Mouse (Mus musculus): ENCODE measurements around the gene Med23. TPM values are rescaled to one million over a fixed set of nuclear protein-coding genes. Genes with fewer than 3 reads are reported as not detected.

Gene Med23
- polyA plus RNA-seq, 1 experiment from 2014 or later: 21.1 TPM

- no peaks in the 10 kb centered on the region for H3K4me1 ChIP-seq
- 44% methylated on average over 8 of the region's 8 CpGs for WGBS
- H3K9ac ChIP-seq: no peak overlapping the region
- H3K4me3 ChIP-seq: no peak overlapping the region
- no peak overlapping the region for H3K4me2 ChIP-seq
- ATAC-seq (ENCODE audit: insufficient number of reproducible peaks, low FRiP score, low TSS enrichment, low read depth): no peak
- H3K27ac ChIP-seq: no peak overlapping the region
- no peaks in the 10 kb centered on the region for H3K36me3 ChIP-seq
- no peaks in the 10 kb centered on the region for H3K27me3 ChIP-seq
- no peaks in the 10 kb centered on the region for H3K9me3 ChIP-seq
Observed at GRCm38 (mm10) chr10:24948278-24948677, 78.5 kb downstream of the Med23 start.

- no peak overlapping the region for H3K4me3 ChIP-seq
- no peaks in the 10 kb centered on the region for H3K36me3 ChIP-seq
- H3K27ac ChIP-seq: no peak overlapping the region
- H3K4me2 ChIP-seq: no peak overlapping the region
- 62% methylated on average over 4 of the region's 4 CpGs for WGBS
- H3K9me3 ChIP-seq: no peaks in the 10 kb centered on the region
- no peak for ATAC-seq (ENCODE audit: insufficient number of reproducible peaks, low FRiP score, low TSS enrichment, low read depth)
- H3K4me1 ChIP-seq: no peaks in the 10 kb centered on the region
- H3K27me3 ChIP-seq: no peaks in the 10 kb centered on the region
- no peak overlapping the region for H3K9ac ChIP-seq
Observed at GRCm38 (mm10) chr10:24950223-24950622, 80.4 kb downstream of the Med23 start.

GRCm38 (mm10) chr10:24951575-24951974, 81.8 kb downstream of the Med23 start:
- Histone ChIP-seq H3K36me3 (no peaks in the 10 kb centered on the region), H3K9me3 (no peaks in the 10 kb centered on the region), H3K4me2 (no peak overlapping the region), H3K27me3 (no peaks in the 10 kb centered on the region), H3K4me1 (no peaks in the 10 kb centered on the region), H3K4me3 (no peak overlapping the region), H3K9ac (no peak overlapping the region), H3K27ac (no peak overlapping the region)
- ATAC-seq (ENCODE audit: insufficient number of reproducible peaks, low FRiP score, low TSS enrichment, low read depth): no peak
- 78% methylated on average over 8 of the region's 8 CpGs for WGBS

GRCm38 (mm10) chr10:24952549-24952948, 82.8 kb downstream of the Med23 start:
- no peaks in the 10 kb centered on the region for H3K4me1 ChIP-seq
- H3K9ac ChIP-seq: no peak overlapping the region
- ATAC-seq (ENCODE audit: insufficient number of reproducible peaks, low FRiP score, low TSS enrichment, low read depth): no peak
- no peaks in the 10 kb centered on the region for H3K36me3 ChIP-seq
- no peaks in the 10 kb centered on the region for H3K9me3 ChIP-seq
- H3K27ac ChIP-seq: no peak overlapping the region
- 65% methylated on average over 7 of the region's 7 CpGs for WGBS
- H3K27me3 ChIP-seq: no peaks in the 10 kb centered on the region
- H3K4me2 ChIP-seq: no peak overlapping the region
- H3K4me3 ChIP-seq: no peak overlapping the region

- no peak overlapping the region for H3K4me3 ChIP-seq
- H3K9me3 ChIP-seq: no peaks in the 10 kb centered on the region
- 78% methylated on average over 6 of the region's 6 CpGs for WGBS
- H3K4me1 ChIP-seq: 0 out of 2 replicates have a peak, but pooled peaks cover 3% of the 10 kb centered on the region
- no peaks in the 10 kb centered on the region for H3K27me3 ChIP-seq
- ATAC-seq (ENCODE audit: insufficient number of reproducible peaks, low FRiP score, low TSS enrichment, low read depth): no peak
- H3K9ac ChIP-seq: no peak overlapping the region
- no peak overlapping the region for H3K27ac ChIP-seq
- H3K4me2 ChIP-seq: no peak overlapping the region
- H3K36me3 ChIP-seq: no peaks in the 10 kb centered on the region
Observed at GRCm38 (mm10) chr10:24953876-24954275, 84.1 kb downstream of the Med23 start.

- Histone ChIP-seq H3K4me3 (no peak overlapping the region), H3K9me3 (no peaks in the 10 kb centered on the region), H3K27me3 (peaks cover 3% of the 10 kb centered on the region; the same call in 1 of the 2 replicates), H3K4me1 (peaks cover 5% of the 10 kb centered on the region; the same call in 1 of the 2 replicates), H3K36me3 (no peaks in the 10 kb centered on the region), H3K27ac (no peak overlapping the region), H3K9ac (no peak overlapping the region), H3K4me2 (no peak overlapping the region)
- no peak for ATAC-seq (ENCODE audit: insufficient number of reproducible peaks, low FRiP score, low TSS enrichment, low read depth)
- WGBS: 57% methylated on average over 15 of the region's 15 CpGs
Observed at GRCm38 (mm10) chr10:24958280-24959042, 88.7 kb downstream of the Med23 start.

GRCm38 (mm10) chr10:24959043-24959916, 89.5 kb downstream of the Med23 start:
- no peak overlapping the region for H3K27ac ChIP-seq
- H3K9ac ChIP-seq: no peak overlapping the region
- no peaks in the 10 kb centered on the region for H3K36me3 ChIP-seq
- ATAC-seq (ENCODE audit: insufficient number of reproducible peaks, low FRiP score, low TSS enrichment, low read depth): no peak
- WGBS: 23% methylated on average over 15 of the region's 15 CpGs
- peaks cover 3% of the 10 kb centered on the region; the same call in 1 of the 2 replicates for H3K27me3 ChIP-seq
- no peak overlapping the region for H3K4me3 ChIP-seq
- H3K4me1 ChIP-seq: peaks cover 5% of the 10 kb centered on the region; the same call in 1 of the 2 replicates
- H3K9me3 ChIP-seq: no peaks in the 10 kb centered on the region
- H3K4me2 ChIP-seq: no peak overlapping the region

- WGBS: 51% methylated on average over 2 of the region's 2 CpGs
- H3K4me1 ChIP-seq: peaks cover 5% of the 10 kb centered on the region; the same call in 1 of the 2 replicates
- H3K9ac ChIP-seq: no peak overlapping the region
- no peak overlapping the region for H3K27ac ChIP-seq
- no peaks in the 10 kb centered on the region for H3K36me3 ChIP-seq
- no peak overlapping the region for H3K4me3 ChIP-seq
- H3K27me3 ChIP-seq: peaks cover 3% of the 10 kb centered on the region; the same call in 1 of the 2 replicates
- no peak for ATAC-seq (ENCODE audit: insufficient number of reproducible peaks, low FRiP score, low TSS enrichment, low read depth)
- H3K9me3 ChIP-seq: no peaks in the 10 kb centered on the region
- no peak overlapping the region for H3K4me2 ChIP-seq
Observed at GRCm38 (mm10) chr10:24961112-24961511, 91.3 kb downstream of the Med23 start.

- H3K9me3 ChIP-seq: no peaks in the 10 kb centered on the region
- ATAC-seq (ENCODE audit: insufficient number of reproducible peaks, low FRiP score, low TSS enrichment, low read depth): no peak
- peaks cover 3% of the 10 kb centered on the region; the same call in 1 of the 2 replicates for H3K27me3 ChIP-seq
- peaks cover 5% of the 10 kb centered on the region; the same call in 1 of the 2 replicates for H3K4me1 ChIP-seq
- 38% methylated on average over 2 of the region's 2 CpGs for WGBS
- H3K4me2 ChIP-seq: no peak overlapping the region
- H3K36me3 ChIP-seq: no peaks in the 10 kb centered on the region
- H3K27ac ChIP-seq: no peak overlapping the region
- H3K9ac ChIP-seq: no peak overlapping the region
- no peak overlapping the region for H3K4me3 ChIP-seq
Observed at GRCm38 (mm10) chr10:24961889-24962288, 92.1 kb downstream of the Med23 start.

Small RNA genes within 50 kb of the gene (microRNA-seq; reads per million reads assigned to microRNA genes)
- gene Mir6905: not detected

Other genes with a start within 250 kb of the Med23 start
- 9.4 and 10.9 TPM in 2 replicates for gene Enpp1, start 157.8 kb upstream of the Med23 start, polyA plus RNA-seq (2015; fragmentation: Nextera tagmentation; extraction: Ambion mirVana)
- 7.0 and 7.9 TPM in 2 replicates for gene Enpp3, start 27.2 kb upstream of the Med23 start, polyA plus RNA-seq (2015; fragmentation: Nextera tagmentation; extraction: Ambion mirVana)
- gene Arg1, start 57.5 kb downstream of the Med23 start, polyA plus RNA-seq (2015; fragmentation: Nextera tagmentation; extraction: Ambion mirVana): 17.5 and 18.0 TPM in 2 replicates

All from limb, embryonic 15.5 days (tissue).